8 mouse cellular contexts compared by ENCODE assay signal in the genomic region with DNA sequence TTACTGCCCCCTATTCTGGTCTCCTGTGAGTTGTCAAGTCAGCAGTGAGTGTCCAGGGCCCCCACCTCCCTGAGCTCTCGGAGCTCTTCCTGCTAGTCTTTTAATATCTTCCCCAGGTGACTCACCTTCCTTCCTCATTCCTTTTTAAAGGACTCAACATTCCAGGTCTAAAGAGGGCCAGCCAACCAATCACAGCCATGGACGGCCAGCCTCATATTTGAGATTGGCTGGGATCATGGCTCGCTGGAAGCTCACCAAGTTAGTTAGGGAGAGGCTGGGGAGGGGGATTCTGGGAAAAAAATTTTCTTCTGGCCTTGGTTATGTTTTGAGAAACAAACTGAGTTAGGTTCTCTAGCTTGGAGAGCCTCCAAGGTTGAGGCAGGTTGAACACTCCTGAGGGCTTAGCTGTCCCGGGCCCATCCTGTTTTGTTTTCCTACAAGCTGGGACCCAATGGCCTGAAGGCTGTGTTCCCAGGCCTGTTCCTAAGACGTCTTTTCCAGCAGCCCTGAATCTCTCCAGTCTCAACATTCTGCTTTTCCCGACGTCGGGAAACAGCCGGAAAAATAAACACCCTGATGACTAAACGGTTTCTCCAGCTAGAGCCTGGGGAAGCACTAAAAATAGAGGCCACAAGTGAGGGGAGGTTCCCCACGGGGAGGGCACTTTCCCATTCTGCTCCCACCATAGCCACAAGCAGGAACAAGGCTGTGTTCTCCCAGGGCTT. TPM values are rescaled to one million over a fixed set of nuclear protein-coding genes. Genes with fewer than 3 reads are reported as not detected.
DNase-seq lines count a peak whose midpoint lies in the region; ATAC-seq lines count a peak whose summit lies in the region.

No protein-coding gene starts in this region.

- peaks cover 12% of the 10 kb centered on the region; the same call in 1 of the 2 replicates for H3K27me3 ChIP-seq in forebrain, embryonic 14.5 days (replicated peaks; ENCODE audit: control insufficient read depth, insufficient read depth, low read length)
- no peaks in the 10 kb centered on the region for H3K27me3 ChIP-seq in hindbrain, embryonic 16.5 days (replicated peaks; ENCODE audit: control insufficient read depth, insufficient read depth, low read length)
- no peaks in the 10 kb centered on the region for H3K27me3 ChIP-seq in liver, embryonic 11.5 days (replicated peaks; ENCODE audit: control insufficient read depth, insufficient read depth, low read length)
- H3K27me3 ChIP-seq in neural tube, embryonic 14.5 days (ENCODE audit: control insufficient read depth, insufficient read depth, low read length) = peaks cover 4% of the 10 kb centered on the region

- no peak overlapping the region; the same call in 1 of the 2 replicates for H3K4me2 ChIP-seq in forebrain, embryonic 14.5 days (ENCODE audit: low read length)
- H3K4me2 ChIP-seq in hindbrain, embryonic 16.5 days (ENCODE audit: low read length) = no peak overlapping the region
- H3K4me2 ChIP-seq in liver, embryonic 11.5 days = peak overlapping the region; percentile 96
- H3K4me2 ChIP-seq in neural tube, embryonic 14.5 days (ENCODE audit: low read depth, low read length) = no peak overlapping the region

- 35% methylated on average over 11 of the region's 11 CpGs for WGBS in forebrain, embryonic 14.5 days
- 34% methylated on average over 11 of the region's 11 CpGs for WGBS in hindbrain, embryonic 16.5 days
- WGBS in liver, embryonic 11.5 days = 29% methylated on average over 11 of the region's 11 CpGs
- WGBS in neural tube, embryonic 14.5 days = 23% methylated on average over 11 of the region's 11 CpGs

- peaks cover 35% of the 10 kb centered on the region for H3K4me1 ChIP-seq in forebrain, embryonic 14.5 days (ENCODE audit: control insufficient read depth, insufficient read depth, low read length)
- peaks cover 42% of the 10 kb centered on the region for H3K4me1 ChIP-seq in hindbrain, embryonic 16.5 days (ENCODE audit: control insufficient read depth, insufficient read depth, low read depth, low read length)
- peaks cover 43% of the 10 kb centered on the region for H3K4me1 ChIP-seq in liver, embryonic 11.5 days (replicated peaks; ENCODE audit: control insufficient read depth, insufficient read depth, low read length)
- peaks cover 34% of the 10 kb centered on the region for H3K4me1 ChIP-seq in neural tube, embryonic 14.5 days (ENCODE audit: control insufficient read depth, insufficient read depth, low read length)

- H3K4me3 ChIP-seq in forebrain, embryonic 14.5 days (ENCODE audit: low read depth, low read length) = no peak overlapping the region
- H3K4me3 ChIP-seq in hindbrain, embryonic 16.5 days (ENCODE audit: low read length) = no peak overlapping the region
- no peak overlapping the region for H3K4me3 ChIP-seq in liver, embryonic 11.5 days (ENCODE audit: low read depth, low read length)
- no peak overlapping the region for H3K4me3 ChIP-seq in neural tube, embryonic 14.5 days (ENCODE audit: low read depth, low read length)

- ATAC-seq in forebrain, embryonic 14.5 days = no peak
- ATAC-seq in hindbrain, embryonic 16.5 days = no peak
- ATAC-seq in liver, embryonic 11.5 days (replicated peaks; ENCODE audit: low FRiP score) = no peak
- ATAC-seq in neural tube, embryonic 14.5 days (ENCODE audit: low read depth) = no peak

- H3K9me3 ChIP-seq in forebrain, embryonic 14.5 days (replicated peaks; ENCODE audit: control insufficient read depth, low read length) = no peaks in the 10 kb centered on the region
- no peaks in the 10 kb centered on the region for H3K9me3 ChIP-seq in hindbrain, embryonic 16.5 days (ENCODE audit: control insufficient read depth, low read length)
- no peaks in the 10 kb centered on the region for H3K9me3 ChIP-seq in liver, embryonic 11.5 days (ENCODE audit: control insufficient read depth, low read length)
- H3K9me3 ChIP-seq in neural tube, embryonic 14.5 days (ENCODE audit: control insufficient read depth, low read length) = no peaks in the 10 kb centered on the region

- no peak overlapping the region; the same call in 1 of the 2 replicates for H3K27ac ChIP-seq in forebrain, embryonic 14.5 days (ENCODE audit: low read depth, low read length)
- peak overlapping the region; percentile 93 for H3K27ac ChIP-seq in hindbrain, embryonic 16.5 days (ENCODE audit: low read depth, low read length)
- peak overlapping the region; percentile 95 for H3K27ac ChIP-seq in liver, embryonic 11.5 days (ENCODE audit: low read depth, low read length)
- peak overlapping the region; percentile 96 for H3K27ac ChIP-seq in neural tube, embryonic 14.5 days (ENCODE audit: low read depth, low read length)

- H3K9ac ChIP-seq in forebrain, embryonic 14.5 days (ENCODE audit: low read length) = no peak overlapping the region
- 0 out of 2 replicates have a peak overlapping the region, but pooled peaks have one; percentile 16 for H3K9ac ChIP-seq in hindbrain, embryonic 16.5 days (ENCODE audit: low read depth, low read length)
- peak overlapping the region; percentile 95; the same call in 1 of the 2 replicates for H3K9ac ChIP-seq in liver, embryonic 11.5 days (ENCODE audit: low read depth, low read length)
- H3K9ac ChIP-seq in neural tube, embryonic 14.5 days (replicated peaks; ENCODE audit: low read depth, low read length) = no peak overlapping the region

- DNase-seq in 3134 (ENCODE audit: extremely low read depth, insufficient read length, low spot score) (peak; percentile 67), adipocyte (ENCODE audit: low spot score) (peak; percentile 68)
- DNase-seq in forebrain, embryonic 14.5 days (ENCODE audit: low spot score) = peak; percentile 21
- DNase-seq in liver, embryonic 11.5 days (ENCODE audit: low spot score) = no peak
- DNase-seq in frontal cortex, postnatal 25 days (ENCODE audit: low spot score in 2 of 2) = no peak
- DNase-seq in embryo, embryonic 11 days = no peak

- H3K36me3 ChIP-seq in forebrain, embryonic 14.5 days (ENCODE audit: control insufficient read depth, insufficient read depth, low read length) = no peaks in the 10 kb centered on the region
- no peaks in the 10 kb centered on the region for H3K36me3 ChIP-seq in hindbrain, embryonic 16.5 days (ENCODE audit: control insufficient read depth, insufficient read depth, low read length)
- no peaks in the 10 kb centered on the region for H3K36me3 ChIP-seq in liver, embryonic 11.5 days (ENCODE audit: control insufficient read depth, insufficient read depth, low read length)
- no peaks in the 10 kb centered on the region for H3K36me3 ChIP-seq in neural tube, embryonic 14.5 days (ENCODE audit: control insufficient read depth, insufficient read depth, low read length)

RNA-seq across cellular contexts. Expression of gene Mef2d, which starts 1.8 kb away (rescaled TPM):
- 17.3 and 20.4 TPM in 2 replicates for polyA plus RNA-seq in forebrain, embryonic 14.5 days (2014; fragmentation: Nextera tagmentation; extraction: Ambion mirVana)
- 16.4 and 24.1 TPM in 2 replicates for polyA plus RNA-seq in hindbrain, embryonic 16.5 days (2015; fragmentation: Nextera tagmentation; extraction: Ambion mirVana)
- 27.6 and 28.0 TPM in 2 replicates for polyA plus RNA-seq in liver, embryonic 11.5 days (2014; fragmentation: Nextera tagmentation; extraction: Ambion mirVana)
- polyA plus RNA-seq in neural tube, embryonic 14.5 days (2014; fragmentation: Nextera tagmentation; extraction: Ambion mirVana) = 19.6 and 20.4 TPM in 2 replicates

RNA-seq across cellular contexts. Expression of gene Iqgap3, which starts 58.6 kb away (rescaled TPM):
- polyA plus RNA-seq in forebrain, embryonic 14.5 days (2014; fragmentation: Nextera tagmentation; extraction: Ambion mirVana) = 7.6 and 8.1 TPM in 2 replicates
- polyA plus RNA-seq in hindbrain, embryonic 16.5 days (2015; fragmentation: Nextera tagmentation; extraction: Ambion mirVana) = 2.8 and 3.8 TPM in 2 replicates
- 16.8 and 19.1 TPM in 2 replicates for polyA plus RNA-seq in liver, embryonic 11.5 days (2014; fragmentation: Nextera tagmentation; extraction: Ambion mirVana)
- polyA plus RNA-seq in neural tube, embryonic 14.5 days (2014; fragmentation: Nextera tagmentation; extraction: Ambion mirVana) = 1.2 and 2.5 TPM in 2 replicates

Comparison
In these comparisons a context has a peak if more than half of its experiments do, and no peak if none do; other contexts are left out.
1. DNase-seq: peak in 3134 (single experiment), adipocyte (single experiment) and forebrain, embryonic 14.5 days (single experiment); none in liver, embryonic 11.5 days (single experiment), frontal cortex, postnatal 25 days (0 of 2) and embryo, embryonic 11 days (single experiment).
2. H3K9ac ChIP-seq: peak in hindbrain, embryonic 16.5 days (single experiment) and liver, embryonic 11.5 days (single experiment); none in forebrain, embryonic 14.5 days (single experiment) and neural tube, embryonic 14.5 days (single experiment).